Mouse (Mus musculus): ENCODE data around the gene Gm20517. TPM values are rescaled to one million over a fixed set of nuclear protein-coding genes. Genes with fewer than 3 reads are reported as not detected.

Gm20517 gene
- polyA plus RNA-seq, 1 experiment from 2014 or later = 2.3 TPM

Other genes starting within 250 kb of the Gm20517 start
- 66.2 and 70.4 TPM in 2 replicates for gene Mrps10, start 242.7 kb upstream of the Gm20517 start, polyA plus RNA-seq (2016; fragmentation: Nextera tagmentation; extraction: Ambion mirVana)
- 0.48 and 0.56 TPM in 2 replicates for gene Guca1b, start 226.2 kb upstream of the Gm20517 start, polyA plus RNA-seq (2016; fragmentation: Nextera tagmentation; extraction: Ambion mirVana)
- 0.97 and 1.4 TPM in 2 replicates for gene Guca1a, start 211.0 kb upstream of the Gm20517 start, polyA plus RNA-seq (2016; fragmentation: Nextera tagmentation; extraction: Ambion mirVana)
- 0.10 and 0.31 TPM in 2 replicates for gene AI661453, start 175.0 kb upstream of the Gm20517 start, polyA plus RNA-seq (2016; fragmentation: Nextera tagmentation; extraction: Ambion mirVana)
- 0.62 and 0.66 TPM in 2 replicates for gene 1700001C19Rik, start 174.2 kb upstream of the Gm20517 start, polyA plus RNA-seq (2016; fragmentation: Nextera tagmentation; extraction: Ambion mirVana)
- 17.6 and 18.0 TPM in 2 replicates for gene Taf8, start 109.3 kb upstream of the Gm20517 start, polyA plus RNA-seq (2016; fragmentation: Nextera tagmentation; extraction: Ambion mirVana)
- gene Ccnd3, start 106.5 kb upstream of the Gm20517 start, polyA plus RNA-seq (2016; fragmentation: Nextera tagmentation; extraction: Ambion mirVana) = 546 and 555 TPM in 2 replicates
- 34.6 and 35.2 TPM in 2 replicates for gene Bysl, start 97 bp upstream of the Gm20517 start, polyA plus RNA-seq (2016; fragmentation: Nextera tagmentation; extraction: Ambion mirVana)
- gene Med20, start within 50 bp of the Gm20517 start, polyA plus RNA-seq (2016; fragmentation: Nextera tagmentation; extraction: Ambion mirVana) = 31.2 and 32.6 TPM in 2 replicates
- gene Usp49, start 19.1 kb downstream of the Gm20517 start, polyA plus RNA-seq (2016; fragmentation: Nextera tagmentation; extraction: Ambion mirVana) = 5.0 and 6.2 TPM in 2 replicates
- 339 and 360 TPM in 2 replicates for gene Tomm6, start 76.8 kb downstream of the Gm20517 start, polyA plus RNA-seq (2016; fragmentation: Nextera tagmentation; extraction: Ambion mirVana)
- 1.7 and 2.3 TPM in 2 replicates for gene Frs3, start 77.4 kb downstream of the Gm20517 start, polyA plus RNA-seq (2016; fragmentation: Nextera tagmentation; extraction: Ambion mirVana)
- gene Gm21981, start 82.9 kb downstream of the Gm20517 start, polyA plus RNA-seq (2016; fragmentation: Nextera tagmentation; extraction: Ambion mirVana) = 0.06 and 0.07 TPM in 2 replicates
- not detected in 2 replicates for gene Prickle4, start 83.1 kb downstream of the Gm20517 start, polyA plus RNA-seq (2016; fragmentation: Nextera tagmentation; extraction: Ambion mirVana)
- gene Pgc, start 115.3 kb downstream of the Gm20517 start, polyA plus RNA-seq (2016; fragmentation: Nextera tagmentation; extraction: Ambion mirVana) = not detected in 2 replicates
- 5.6 and 5.8 TPM in 2 replicates for gene Tfeb, start 125.4 kb downstream of the Gm20517 start, polyA plus RNA-seq (2016; fragmentation: Nextera tagmentation; extraction: Ambion mirVana)
- 2.8 and 3.5 TPM in 2 replicates for gene Mdfi, start 223.1 kb downstream of the Gm20517 start, polyA plus RNA-seq (2016; fragmentation: Nextera tagmentation; extraction: Ambion mirVana)